Mouse (Mus musculus) kidney, adult 9 months (tissue): ENCODE data around the gene Alyref.
A peak's percentile ranks its signal among the peaks of the same experiment; 100 is the strongest.

Experiments
- DNase-seq: peaks from one replicate; pipeline ENCODE4 v3.0.0; 2022

Gene Alyref

DNA sequence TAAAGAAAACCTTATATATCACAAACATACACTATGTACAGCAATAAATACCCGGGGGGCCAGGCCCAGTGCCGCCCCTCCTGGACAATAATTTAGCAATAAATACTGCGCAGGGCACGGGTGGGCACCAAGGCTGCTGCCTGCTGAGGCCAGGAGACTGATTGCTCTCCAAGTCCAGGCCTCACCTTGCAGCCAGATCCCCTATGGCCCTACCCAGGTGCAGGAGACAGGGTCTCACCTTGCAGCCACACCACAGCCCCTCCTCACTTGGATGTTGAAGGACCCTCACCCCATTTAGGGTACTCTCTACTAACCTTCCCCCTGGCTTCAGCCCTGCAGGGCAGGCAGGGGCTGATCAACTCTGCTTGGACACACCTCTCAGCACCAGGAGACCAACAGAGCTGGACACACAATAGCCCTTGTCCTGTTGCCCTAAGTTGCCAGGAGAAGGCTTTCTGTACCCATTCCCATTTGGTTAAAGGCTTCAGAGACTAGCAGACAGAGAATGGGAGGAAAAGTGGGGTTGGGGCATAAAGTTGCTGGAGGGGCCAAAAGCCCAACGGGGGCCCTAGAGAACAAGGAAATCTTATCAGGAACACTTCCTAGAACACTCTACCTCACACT lies 27.1 kb upstream of the Alyref start, which contains the start of gene Sirt7:
Gene Sirt7, minus strand, starts transcription at position 89 of the 624 bp plus-strand sequence.
- DNase-seq, result no peak

GRCm38 (mm10) chr11:120624680-120625111 lies 26.5 kb upstream of the Alyref start:
- DNase-seq, result peak; percentile 85

- peak; percentile 83 for DNase-seq
Observed at GRCm38 (mm10) chr11:120623961-120624679, 26.0 kb upstream of the Alyref start.

- DNase-seq, result no peak
Observed at GRCm38 (mm10) chr11:120622805-120623204, 24.6 kb upstream of the Alyref start.

- DNase-seq, result no peak
Observed at GRCm38 (mm10) chr11:120620195-120620594, 22.0 kb upstream of the Alyref start.

- DNase-seq, result peak; percentile 45
Observed at GRCm38 (mm10) chr11:120618619-120619535, 20.7 kb upstream of the Alyref start.

DNA sequence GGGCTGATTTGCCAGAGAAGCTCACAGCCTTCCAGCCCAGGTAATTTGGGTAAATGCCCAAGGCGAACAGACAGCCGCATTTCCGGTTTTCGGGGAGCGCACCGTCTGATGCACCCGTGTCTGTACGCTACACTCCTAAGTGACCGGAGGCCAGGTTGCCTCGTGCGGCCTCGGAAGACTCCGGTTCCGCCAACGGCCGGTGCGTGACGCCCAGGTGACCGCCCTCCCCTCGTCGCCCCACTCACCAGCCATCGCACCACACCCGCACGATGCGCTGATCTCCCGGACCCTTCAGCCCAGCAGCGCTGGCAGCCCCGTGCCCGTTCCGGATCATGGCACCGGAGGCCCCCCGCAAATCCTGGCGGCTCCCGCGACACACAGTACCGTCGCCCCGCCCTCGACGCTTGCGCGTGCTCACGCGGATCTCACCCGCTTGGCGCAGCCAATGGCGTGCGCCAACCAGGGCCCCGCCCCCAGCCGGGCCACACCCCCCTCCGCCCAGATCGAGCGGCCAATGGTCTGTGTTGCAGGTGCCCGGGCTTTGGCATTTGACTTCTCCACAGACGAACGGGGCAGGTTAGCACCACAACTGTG lies 19.5 kb upstream of the Alyref start, which contains the start of gene Pcyt2:
Gene Pcyt2, minus strand, starts transcription at position 418 of the 594 bp plus-strand sequence.
- peak; percentile 97 for DNase-seq

- DNase-seq, result peak; percentile 87
Observed at GRCm38 (mm10) chr11:120616617-120617294, 18.6 kb upstream of the Alyref start.

DNA sequence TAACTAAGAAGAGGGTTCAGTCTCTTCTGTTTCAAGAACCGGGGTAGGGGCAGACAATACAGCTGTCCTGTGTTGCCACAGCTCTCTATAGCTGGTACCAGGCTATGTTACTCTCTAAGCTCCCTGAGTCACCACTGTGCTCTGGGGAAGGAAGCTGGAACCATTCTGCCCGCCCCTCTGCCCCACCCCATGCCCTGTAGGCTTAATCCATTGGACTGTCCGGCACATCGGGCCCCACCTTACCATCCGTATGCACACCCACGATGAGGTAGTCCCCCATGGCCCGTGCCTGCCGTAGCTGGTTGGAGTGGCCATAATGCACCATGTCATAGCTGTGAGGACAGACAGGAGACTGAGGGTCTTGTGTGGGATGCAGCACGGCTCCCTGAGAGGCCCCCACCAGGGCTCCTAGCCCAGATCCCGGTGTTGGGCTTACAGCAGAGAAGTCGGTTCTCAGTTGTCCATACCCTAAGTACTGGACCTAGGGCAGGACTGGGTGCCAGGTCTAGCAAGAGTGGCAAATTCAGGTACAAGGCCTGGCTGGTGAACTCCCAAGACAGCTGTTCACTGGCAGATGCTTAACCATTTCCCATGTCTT lies 17.5 kb upstream of the Alyref start:
- DNase-seq, result no peak

GRCm38 (mm10) chr11:120615167-120615566 lies 17.0 kb upstream of the Alyref start:
- DNase-seq, result no peak

DNA sequence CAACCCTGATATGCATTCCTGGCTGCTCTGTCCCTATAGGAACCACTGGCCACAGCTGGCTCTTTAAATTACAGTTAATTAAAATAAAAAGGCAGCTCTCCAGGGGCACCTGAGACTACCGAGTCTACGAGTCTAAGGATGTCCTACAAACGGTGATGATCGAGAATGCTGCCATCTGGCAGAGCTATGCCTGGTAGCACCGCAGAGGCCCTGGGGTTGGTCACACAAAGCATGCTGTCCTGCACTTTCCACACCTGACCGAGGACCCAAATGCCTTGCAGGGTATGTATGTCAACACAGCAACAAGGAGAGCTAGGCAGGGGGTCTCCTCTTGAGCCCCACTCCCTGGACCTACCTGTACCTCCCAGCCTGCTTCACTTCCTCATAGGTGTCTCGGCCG lies 15.8 kb upstream of the Alyref start:
- DNase-seq, result no peak

DNA sequence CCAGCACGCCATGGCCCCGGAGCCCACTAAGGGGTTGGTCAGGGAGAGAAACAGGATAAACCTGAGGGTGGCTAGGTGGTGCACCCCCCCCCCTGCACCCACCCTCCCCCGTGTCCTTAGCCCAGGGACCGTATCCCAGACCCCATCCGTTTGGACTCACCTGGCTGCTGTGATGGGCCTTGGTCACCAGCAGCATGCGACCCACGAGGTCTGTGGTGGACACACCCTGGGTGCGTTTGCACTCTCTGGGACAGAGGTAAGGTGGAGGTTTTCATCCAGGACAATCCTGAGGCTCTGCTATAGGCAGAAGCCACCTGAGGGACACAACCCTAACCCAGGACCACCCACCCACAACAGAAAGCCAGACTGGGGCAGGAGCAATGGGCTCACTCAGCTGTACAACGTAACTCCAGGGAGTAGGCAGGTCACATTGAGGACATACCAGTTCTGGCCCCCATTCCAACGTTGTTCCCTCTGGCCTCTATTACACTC lies 15.4 kb upstream of the Alyref start:
- no peak for DNase-seq

GRCm38 (mm10) chr11:120612763-120613162 lies 14.6 kb upstream of the Alyref start:
- DNase-seq, result peak; percentile 82

DNA sequence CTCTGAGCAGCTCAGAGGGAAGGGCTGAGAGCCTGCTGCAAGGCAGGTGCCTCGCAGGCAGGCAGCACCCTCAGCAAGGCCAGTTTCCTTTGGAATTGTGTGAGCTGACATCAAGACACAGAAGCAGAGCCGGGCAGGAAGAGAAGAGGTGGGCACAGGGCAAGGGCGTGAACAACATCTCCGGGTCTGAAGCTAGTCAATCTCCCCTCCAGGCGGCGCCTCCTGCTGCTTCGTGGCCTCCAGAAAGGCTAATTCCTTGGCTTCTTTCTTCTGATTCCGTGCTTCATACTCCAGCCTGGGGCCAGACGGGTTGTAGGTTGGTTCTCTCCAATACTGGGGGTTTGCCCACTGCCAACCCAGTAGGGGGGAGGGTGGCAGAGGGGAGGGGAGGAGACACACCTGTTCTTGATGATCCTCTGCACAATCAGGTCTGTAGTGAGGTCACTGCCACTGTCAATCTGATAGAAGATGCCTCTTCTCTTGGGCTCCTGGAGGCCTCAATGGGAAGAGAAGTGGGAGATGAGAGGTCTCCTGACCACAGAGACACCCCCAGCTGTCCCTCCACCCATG lies 12.4 kb upstream of the Alyref start:
- DNase-seq, result no peak

DNA sequence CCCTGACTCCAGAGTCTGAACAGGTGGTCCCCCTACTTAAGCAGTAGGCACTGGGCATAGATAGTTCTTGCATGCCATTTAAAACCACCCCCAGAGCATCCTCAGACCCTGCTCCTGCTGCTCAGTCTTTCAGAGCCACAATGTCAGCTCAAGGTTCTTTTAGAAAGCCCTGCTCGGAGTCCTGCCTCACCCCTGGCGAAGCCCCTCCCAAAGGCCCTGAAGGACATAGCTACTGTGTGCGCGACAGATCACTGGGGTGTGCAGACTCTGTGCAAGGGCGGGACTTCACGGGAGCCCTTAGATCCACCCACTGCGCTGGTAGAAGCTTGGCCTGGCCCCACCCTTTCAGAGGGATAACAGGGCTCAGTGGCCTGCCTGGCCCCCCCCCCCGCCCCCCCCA lies 11.1 kb upstream of the Alyref start:
- DNase-seq, result peak; percentile 63

GRCm38 (mm10) chr11:120608241-120609034 lies 10.3 kb upstream of the Alyref start, which contains the start of gene Npb:
TSS of gene Npb (plus strand) at chr11:120608477.
- DNase-seq, result peak; percentile 22

GRCm38 (mm10) chr11:120606764-120607163 lies 8.6 kb upstream of the Alyref start:
- DNase-seq, result no peak

- no peak for DNase-seq
Observed at GRCm38 (mm10) chr11:120605667-120606066, 7.5 kb upstream of the Alyref start.

DNA sequence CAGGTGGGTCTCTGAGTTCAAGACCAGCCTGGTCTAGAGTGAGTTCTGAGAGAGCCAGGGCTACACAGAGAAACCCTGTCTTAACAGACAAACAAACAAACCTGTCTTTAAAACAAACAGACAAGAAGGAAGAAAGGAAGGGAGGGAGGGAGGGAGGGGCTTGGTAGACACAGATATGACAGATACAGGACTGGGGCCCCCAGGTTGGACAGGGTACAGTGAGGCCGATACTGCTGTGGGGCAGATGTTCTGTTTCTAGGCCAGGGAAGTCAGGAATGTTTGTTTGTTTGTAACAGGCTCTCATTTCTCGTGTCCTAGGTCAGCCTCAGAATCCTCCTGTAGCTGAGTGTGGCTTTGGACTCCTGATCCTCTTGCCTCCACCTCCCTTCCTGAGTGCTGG lies 5.4 kb upstream of the Alyref start:
- no peak for DNase-seq

- DNase-seq, result no peak
Observed at GRCm38 (mm10) chr11:120600716-120601115, 2.6 kb upstream of the Alyref start.
